Mouse (Mus musculus) Muller cell, postnatal 12 days (primary cell): Measurements from ENCODE around the gene Socs5.
"Not testable (repeated sequence)": the region's sequence is repeated elsewhere in the genome, so short reads cannot be mapped to it uniquely, and the experiment has no call there.

Experiments
- DNase-seq: peaks from one replicate; pipeline ENCODE4 v3.0.0-alpha.2; 2015; ENCODE audit errors: inconsistent ontology term

The Socs5 gene

GRCm38 (mm10) chr17:87107623-87108221 lies at the start of gene Socs5:
Gene Socs5 (plus strand): TSS chr17:87107679.
- no peak for DNase-seq

- DNase-seq = no peak
Observed at GRCm38 (mm10) chr17:87062639-87063038, 44.8 kb upstream of the Socs5 start.

- no peak for DNase-seq
Observed at GRCm38 (mm10) chr17:87063461-87063860, 44.0 kb upstream of the Socs5 start.

- no peak for DNase-seq
Observed at GRCm38 (mm10) chr17:87063969-87064368, 43.5 kb upstream of the Socs5 start.

- DNase-seq = no peak
Observed at GRCm38 (mm10) chr17:87068997-87069396, 38.5 kb upstream of the Socs5 start.

- DNase-seq = not testable (repeated sequence)
Observed at GRCm38 (mm10) chr17:87072183-87072582, 35.3 kb upstream of the Socs5 start.

- no peak for DNase-seq
Observed at GRCm38 (mm10) chr17:87072766-87073440, 34.6 kb upstream of the Socs5 start.

- no peak for DNase-seq
Observed at GRCm38 (mm10) chr17:87073470-87073869, 34.0 kb upstream of the Socs5 start.

GRCm38 (mm10) chr17:87078217-87078616 lies 29.3 kb upstream of the Socs5 start:
- not testable (repeated sequence) for DNase-seq

GRCm38 (mm10) chr17:87080724-87081123 lies 26.8 kb upstream of the Socs5 start:
- DNase-seq = no peak

GRCm38 (mm10) chr17:87082547-87082946 lies 24.9 kb upstream of the Socs5 start:
- DNase-seq = no peak

- no peak for DNase-seq
Observed at GRCm38 (mm10) chr17:87083671-87084070, 23.8 kb upstream of the Socs5 start.

GRCm38 (mm10) chr17:87085726-87086125 lies 21.8 kb upstream of the Socs5 start:
- no peak for DNase-seq

- no peak for DNase-seq
Observed at GRCm38 (mm10) chr17:87089296-87089695, 18.2 kb upstream of the Socs5 start.

GRCm38 (mm10) chr17:87093061-87093460 lies 14.4 kb upstream of the Socs5 start:
- DNase-seq = no peak

- DNase-seq = no peak
Observed at GRCm38 (mm10) chr17:87096951-87097350, 10.5 kb upstream of the Socs5 start.

- DNase-seq = no peak
Observed at GRCm38 (mm10) chr17:87097576-87097975, 9.9 kb upstream of the Socs5 start.

- DNase-seq = no peak
Observed at GRCm38 (mm10) chr17:87100947-87101346, 6.5 kb upstream of the Socs5 start.

GRCm38 (mm10) chr17:87102636-87103035 lies 4.8 kb upstream of the Socs5 start:
- peak; percentile 94 for DNase-seq

- DNase-seq = no peak
Observed at GRCm38 (mm10) chr17:87103060-87103459, 4.4 kb upstream of the Socs5 start.

GRCm38 (mm10) chr17:87104276-87104675 lies 3.2 kb upstream of the Socs5 start:
- DNase-seq = no peak

GRCm38 (mm10) chr17:87105941-87106340 lies 1.5 kb upstream of the Socs5 start:
- DNase-seq = no peak

- peak; percentile 99 for DNase-seq
Observed at GRCm38 (mm10) chr17:87106691-87107523, 572 bp upstream of the Socs5 start.
